Mouse (Mus musculus) myocyte (in vitro differentiated cells): Measurements from ENCODE around the gene March7.

Experiments
- MYOG ChIP-seq, 3 experiments: IDR thresholded peaks; one replicate each; pipeline ENCODE4 v1.6.1; 2011; ENCODE audit warnings: control low read depth in 2 of 3, low read depth in 2 of 3, mild to moderate bottlenecking in 2 of 3; ENCODE audit not compliant: insufficient read length in 2 of 3, control insufficient read depth in 1 of 3, insufficient read depth in 1 of 3
- POLR2A ChIP-seq: IDR thresholded peaks from one replicate; pipeline ENCODE4 v1.6.1; 2011; ENCODE audit warnings: low read depth, mild to moderate bottlenecking, control low read depth, moderate library complexity; ENCODE audit not compliant: insufficient read length
- SRF ChIP-seq: IDR thresholded peaks from one replicate; pipeline ENCODE4 v1.6.1; 2011; ENCODE audit warnings: low read depth; ENCODE audit not compliant: control insufficient read depth, insufficient read length
- TCF12 ChIP-seq: IDR thresholded peaks from one replicate; pipeline ENCODE4 v1.6.1; 2011; ENCODE audit warnings: mild to moderate bottlenecking, control low read depth; ENCODE audit not compliant: poor library complexity, insufficient read depth, severe bottlenecking

DNA sequence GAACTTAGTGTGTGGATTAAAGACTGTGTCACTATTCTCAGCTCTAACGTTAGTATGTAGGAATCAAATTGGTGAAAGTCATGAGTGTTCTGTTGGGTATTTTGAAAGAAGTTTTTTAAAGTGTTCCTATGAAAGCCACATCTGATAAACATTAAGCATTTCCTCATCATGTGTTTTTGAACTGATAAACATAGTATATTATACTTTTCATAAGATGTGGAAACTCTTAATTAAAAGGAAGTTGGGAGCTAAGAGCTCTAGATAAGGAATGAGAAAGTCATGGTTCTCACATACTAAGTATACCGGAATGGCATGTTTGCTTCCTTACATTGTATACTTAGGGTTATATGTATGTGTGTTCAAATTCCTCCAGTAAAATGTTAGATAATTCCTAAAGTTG is 20.7 kb downstream of the March7 start:
- TF ChIP-seq MYOG (IDR thresholded peaks at IDR 0.05; ENCODE audit: control insufficient read depth in 1 of 3, insufficient read depth in 1 of 3, insufficient read length in 2 of 3, low read depth in 2 of 3) = no peak
- TF ChIP-seq SRF = no peak
- no peak for TF ChIP-seq POLR2A
- TF ChIP-seq TCF12 = no peak
